Mouse (Mus musculus) brain, embryonic 18.5 days (tissue): ENCODE results near the gene Kxd1.

Source experiments
- DNase-seq: peaks from one replicate; pipeline ENCODE4 v3.0.0-alpha.2; 2012; ENCODE audit warnings: low read depth, low spot score

The Kxd1 gene

GRCm38 (mm10) chr8:70493692-70494415 lies 33.9 kb downstream of the Kxd1 start:
- no peak for DNase-seq

DNA sequence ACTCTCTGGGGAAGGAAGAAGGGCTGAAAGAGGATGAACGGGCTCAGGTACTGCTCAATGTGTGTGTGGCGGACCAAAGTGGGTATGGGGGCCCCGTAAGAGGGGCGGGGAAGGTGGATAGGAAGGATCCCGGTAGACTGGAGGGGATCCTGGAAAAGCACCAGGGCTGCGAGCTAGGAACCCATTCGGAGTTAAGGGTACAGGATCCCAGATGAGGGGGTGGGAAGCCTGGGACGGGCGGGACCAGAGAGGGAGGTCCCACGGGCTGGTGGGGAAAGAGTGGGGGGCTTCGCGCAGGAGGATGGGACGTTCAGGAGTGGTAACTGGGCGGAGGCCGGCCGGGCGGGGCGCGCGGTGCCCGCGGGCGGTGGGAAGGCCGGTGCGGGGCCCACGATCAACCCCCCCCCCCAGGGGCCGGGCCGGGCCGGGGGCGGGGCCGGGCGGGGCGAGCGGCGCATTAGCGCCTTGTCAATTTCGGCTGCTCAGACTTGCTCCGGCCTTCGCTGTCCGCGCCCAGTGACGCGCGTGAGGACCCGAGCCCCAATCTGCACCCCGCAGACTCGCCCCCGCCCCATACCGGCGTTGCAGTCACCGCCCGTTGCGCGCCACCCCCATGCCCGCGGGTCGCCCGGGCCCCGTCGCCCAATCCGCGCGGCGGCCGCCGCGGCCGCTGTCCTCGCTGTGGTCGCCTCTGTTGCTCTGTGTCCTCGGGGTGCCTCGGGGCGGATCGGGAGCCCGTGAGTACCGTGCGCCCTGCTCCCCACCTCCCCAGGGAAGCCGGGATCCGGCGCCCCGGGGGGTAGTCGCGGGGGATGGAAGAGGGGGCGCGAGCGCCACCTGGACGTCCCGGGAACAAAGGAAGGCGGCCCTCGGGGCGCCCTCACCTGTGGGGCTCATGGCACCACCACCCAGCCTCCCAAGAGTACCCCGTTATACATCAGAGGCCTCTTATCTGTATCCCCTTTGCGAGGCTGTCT lies 34.8 kb downstream of the Kxd1 start, which contains the start of gene Crlf1:
Gene Crlf1, plus strand, starts transcription at position 495 of the 977 bp plus-strand sequence.
- DNase-seq: no peak

GRCm38 (mm10) chr8:70490880-70491495 lies 36.8 kb downstream of the Kxd1 start:
- DNase-seq: no peak

DNA sequence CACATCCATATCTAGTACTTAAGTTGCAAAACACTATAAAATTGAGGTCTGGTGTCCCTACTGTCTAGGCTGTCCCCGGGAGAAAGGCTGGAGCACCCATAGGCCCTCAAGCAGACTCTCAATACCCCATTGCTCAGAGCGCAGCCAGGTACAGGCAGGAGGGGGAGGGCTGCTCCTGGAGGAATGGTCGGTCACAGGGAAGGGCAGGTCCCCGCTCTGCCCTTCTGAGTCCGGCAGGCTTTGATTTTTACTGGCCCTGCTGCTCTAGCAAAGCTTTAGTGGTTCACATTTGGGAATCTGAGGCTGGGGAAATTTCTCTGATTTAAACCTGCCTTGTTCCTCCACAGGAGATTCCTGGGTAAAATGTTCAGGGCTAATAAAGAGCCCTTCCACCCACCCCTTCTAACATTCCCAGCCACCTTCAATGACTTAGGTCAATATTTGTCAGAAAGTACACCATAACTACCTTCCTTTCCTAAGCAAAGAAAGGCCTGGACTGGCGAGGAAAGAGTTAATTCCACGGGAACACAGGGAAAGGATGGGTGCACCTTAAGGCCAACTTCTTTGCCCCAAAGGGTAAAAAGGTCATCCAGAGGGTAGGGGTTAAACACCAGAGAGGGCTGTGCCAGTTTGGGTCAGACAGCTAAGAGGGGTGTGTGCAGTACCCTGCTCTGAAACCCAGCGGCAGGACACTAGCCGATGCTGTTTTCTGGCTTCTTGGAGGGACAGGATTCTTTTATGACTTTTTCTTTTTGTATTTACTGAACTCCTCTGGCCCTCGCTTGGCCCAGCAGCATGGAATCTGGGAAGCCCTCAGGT lies 37.5 kb downstream of the Kxd1 start:
- no peak for DNase-seq

- DNase-seq: no peak
Measured at GRCm38 (mm10) chr8:70489576-70489975, 38.2 kb downstream of the Kxd1 start.

GRCm38 (mm10) chr8:70488931-70489470 lies 38.8 kb downstream of the Kxd1 start:
- DNase-seq: no peak

DNA sequence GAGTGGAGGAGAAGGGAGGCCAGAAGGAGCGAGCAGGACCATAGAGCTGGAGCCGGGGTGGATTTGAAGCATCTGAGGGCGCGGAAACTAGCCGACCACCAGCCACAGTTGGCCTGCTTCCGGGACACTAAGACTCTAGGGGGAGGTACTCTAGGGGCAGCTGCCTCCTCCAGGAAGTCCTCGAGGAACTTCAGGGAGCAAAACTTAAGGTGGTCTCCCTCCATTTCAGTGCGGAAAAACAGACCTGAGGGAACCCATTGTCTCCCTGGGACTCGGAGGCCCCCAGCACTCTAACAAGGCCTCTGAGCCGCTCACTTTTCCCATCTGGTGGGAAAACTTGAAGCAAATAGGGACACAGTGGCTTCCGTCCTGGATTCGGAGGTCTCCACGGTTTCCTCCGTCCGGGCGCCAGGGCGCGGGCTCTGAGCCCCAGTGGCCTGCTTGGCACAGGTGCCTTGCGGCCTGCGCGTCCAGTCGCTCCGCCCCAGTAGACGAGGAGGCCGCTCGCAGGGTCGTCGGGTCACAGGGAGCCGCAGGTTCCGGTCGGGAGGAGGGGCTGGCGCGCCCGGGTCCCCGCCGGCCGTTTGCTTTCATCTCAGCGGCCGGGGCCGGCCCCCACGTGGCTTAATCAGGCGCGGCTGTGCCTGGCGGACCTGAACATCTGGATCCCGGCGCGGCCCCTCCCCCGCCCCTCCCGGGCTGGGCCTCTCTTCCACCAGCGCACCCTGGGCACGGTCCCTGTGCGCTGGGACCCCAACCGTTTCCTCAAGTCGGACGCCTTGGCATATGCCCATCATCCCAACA lies 39.6 kb downstream of the Kxd1 start:
- DNase-seq: no peak

DNA sequence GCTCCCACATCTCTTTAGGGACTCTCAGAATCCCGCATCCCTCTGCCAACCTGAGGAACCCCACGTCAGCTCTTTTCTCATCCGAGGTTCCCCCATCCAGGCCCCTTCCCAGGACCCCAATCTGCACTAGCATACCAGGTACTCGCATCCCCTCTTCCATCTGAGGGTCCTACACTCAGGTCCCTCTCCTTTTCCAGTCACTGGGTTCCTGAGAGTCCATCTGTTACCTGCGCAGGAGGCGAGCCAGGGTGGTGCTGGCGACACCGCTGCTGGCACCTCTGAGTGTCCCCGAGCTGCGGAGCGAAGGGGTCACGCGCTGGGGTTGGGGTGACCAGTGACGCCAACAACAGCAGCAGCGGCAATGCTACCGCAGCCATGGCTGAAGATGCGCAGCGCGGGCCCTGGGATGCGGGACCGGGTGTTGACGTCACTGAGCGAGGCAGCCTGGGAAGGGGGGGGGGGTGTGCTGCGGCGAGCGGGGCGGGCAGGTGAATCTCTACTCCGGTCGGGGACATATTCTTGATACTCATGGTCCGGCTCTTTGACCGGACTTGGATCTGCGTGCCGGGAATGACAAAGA lies 40.7 kb downstream of the Kxd1 start, which contains the start of gene Tmem59l:
Gene Tmem59l, minus strand, starts transcription at position 418 of the 580 bp plus-strand sequence.
- DNase-seq: no peak

DNA sequence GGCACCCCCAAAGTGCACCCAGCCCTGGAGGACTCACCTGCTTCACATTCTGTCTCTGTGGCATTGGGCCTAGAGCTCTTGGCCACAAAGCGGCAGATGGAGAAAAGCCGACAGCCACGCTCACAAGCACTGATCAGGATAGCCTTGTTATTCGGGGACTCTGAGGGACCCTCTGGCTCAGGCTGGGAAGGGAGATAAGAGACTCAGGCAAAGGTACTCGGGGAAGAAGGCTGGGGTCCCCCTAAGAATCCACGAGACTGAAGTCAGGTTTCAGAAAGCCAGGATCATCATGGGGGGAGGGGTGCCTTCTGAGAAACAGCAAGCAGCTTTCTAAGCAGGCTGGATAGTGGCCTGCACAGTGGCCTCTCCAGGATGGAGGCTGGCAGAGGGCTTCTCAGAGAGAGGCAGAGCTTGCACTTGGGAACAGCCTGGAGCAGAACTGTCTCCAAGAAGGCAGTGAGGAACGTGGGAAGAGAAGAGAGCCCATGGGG lies 41.5 kb downstream of the Kxd1 start:
- DNase-seq: no peak

DNA sequence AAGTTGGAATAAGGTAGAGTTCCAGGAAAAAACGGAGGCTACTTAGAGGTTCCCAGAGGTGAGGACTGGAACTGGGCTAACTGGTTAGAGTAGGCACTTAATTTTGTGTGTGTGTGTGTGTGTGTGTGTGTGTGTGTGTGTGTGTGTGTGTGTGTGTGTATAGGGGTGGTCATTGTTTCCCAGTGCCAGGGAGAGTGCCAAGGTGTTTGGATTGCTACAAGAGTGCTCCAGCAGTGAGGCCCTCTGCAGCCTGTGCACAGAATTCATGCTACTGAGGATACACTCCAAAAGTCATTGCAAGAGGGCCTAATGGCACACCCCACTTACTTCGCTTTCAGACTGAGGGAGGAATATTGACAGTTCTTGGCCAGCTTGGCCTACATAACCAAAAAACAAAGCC lies 44.8 kb downstream of the Kxd1 start:
- no peak for DNase-seq

DNA sequence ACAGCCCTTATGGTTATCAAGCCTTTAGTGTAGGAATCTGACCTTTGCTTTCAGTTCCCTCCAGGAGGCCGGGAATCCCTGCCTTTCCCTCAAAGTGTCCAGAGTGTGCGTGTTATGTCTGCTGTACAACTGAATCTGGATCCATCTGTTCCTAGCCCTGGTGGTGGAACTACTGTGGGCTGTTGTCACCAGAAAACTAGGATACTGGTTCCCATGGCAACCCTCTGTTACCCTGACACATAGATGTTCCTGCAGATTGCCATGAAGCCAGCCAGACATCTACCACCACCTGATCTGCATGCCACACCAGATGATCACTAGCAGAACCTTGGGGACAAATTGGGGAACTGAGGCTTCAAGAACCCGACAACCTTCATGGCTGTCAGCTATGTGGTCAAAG lies 45.8 kb downstream of the Kxd1 start:
- DNase-seq: no peak

GRCm38 (mm10) chr8:70477269-70477982 lies 50.3 kb downstream of the Kxd1 start:
- no peak for DNase-seq

DNA sequence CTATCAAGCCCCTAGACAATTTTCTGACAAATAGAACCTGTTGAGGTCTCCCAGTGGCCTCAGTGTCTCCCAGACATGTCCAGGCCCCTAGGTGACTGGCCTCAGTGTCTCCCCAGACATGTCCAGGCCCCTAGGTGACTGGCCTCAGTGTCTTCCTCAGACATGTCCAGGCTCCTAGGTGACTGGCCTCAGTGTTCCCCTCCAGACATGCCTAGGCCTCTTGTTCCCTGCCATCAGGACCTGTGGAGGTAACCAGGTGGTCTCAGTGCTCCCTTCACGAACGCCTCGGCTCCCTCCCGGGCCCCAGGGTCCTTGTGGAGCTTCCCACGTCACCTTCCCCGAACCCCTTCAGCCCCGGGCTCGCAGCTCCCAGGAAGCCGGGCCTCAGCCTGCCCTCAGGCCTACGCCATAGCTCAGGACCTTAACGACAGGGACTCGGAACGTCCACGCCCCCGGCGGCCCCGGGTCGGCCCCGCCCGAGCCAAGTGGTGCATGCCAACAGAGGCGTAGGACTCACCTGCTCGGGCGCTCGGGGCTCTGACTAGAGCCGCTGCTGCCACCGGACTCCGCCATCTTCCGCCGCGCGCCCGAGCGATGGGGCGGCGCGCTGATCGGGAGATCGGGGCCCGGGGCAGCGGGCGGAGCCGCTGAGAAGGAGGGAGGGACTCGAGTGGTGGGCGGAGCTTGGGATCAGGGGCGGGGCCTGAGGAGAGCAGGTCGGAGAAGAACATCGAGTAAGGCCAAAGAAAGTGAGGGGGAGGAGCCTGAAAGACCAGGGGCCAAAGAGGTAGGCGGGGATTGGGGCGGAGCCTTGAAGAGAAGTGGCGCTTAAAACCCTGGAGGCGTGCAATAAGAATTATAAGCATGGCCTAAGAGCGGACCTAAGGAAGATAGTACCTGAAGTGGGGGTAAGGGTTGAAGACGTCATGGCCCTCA lies 51.2 kb downstream of the Kxd1 start, which contains the start of gene Klhl26:
Gene Klhl26, minus strand, starts transcription at position 636 of the 936 bp plus-strand sequence.
- DNase-seq: peak; percentile 81

GRCm38 (mm10) chr8:70471856-70472255 lies 55.9 kb downstream of the Kxd1 start:
- DNase-seq: no peak

DNA sequence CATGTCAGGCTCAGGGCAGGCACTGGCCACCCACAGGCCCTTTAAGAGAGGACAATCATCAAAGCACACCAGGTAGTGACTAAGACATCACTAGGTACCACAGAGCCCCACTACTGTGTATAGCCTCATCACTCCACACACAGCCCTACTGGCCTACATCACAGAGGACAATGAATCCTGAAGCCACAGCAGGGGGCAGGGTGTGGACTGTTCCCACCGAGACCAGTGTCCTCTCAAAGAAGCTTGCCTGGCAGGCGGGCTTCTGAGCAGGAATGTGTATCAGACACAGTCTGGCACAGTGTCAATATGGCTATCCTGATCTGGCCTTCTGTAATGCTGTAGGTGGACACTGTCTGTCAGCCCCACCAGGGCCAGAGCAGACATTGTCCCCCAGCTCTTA lies 57.8 kb downstream of the Kxd1 start:
- no peak for DNase-seq

DNA sequence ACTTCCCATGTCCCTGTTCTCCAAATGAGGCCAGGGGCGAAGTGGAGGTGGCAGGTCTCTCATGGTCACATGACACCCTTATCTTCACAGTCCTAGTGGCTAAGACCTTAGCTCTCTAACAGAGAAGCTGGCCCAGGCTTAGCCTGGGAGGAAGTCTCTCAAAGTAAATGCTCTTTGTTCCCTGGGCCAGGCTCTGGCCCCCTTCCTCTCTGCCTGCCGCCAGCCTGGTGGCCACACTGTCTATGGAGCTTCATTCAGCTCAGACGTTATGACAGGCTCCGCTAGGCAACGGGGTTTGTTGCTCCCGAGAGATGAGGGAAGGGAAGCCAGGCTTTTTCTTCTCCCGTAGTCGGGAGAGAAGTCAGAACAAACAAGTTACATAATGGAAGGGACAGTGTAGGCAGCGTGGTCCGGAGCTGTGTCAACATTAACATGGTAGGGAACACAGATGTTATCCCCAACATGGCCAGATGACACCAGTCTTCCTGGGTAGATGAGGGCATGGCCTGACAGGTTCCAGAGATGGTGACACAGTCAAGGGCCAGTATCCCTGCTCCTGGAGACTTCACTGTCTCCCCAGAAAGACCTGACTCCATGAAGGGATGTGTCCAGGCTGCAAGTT lies 58.4 kb downstream of the Kxd1 start:
- no peak for DNase-seq

- no peak for DNase-seq
Measured at GRCm38 (mm10) chr8:70468733-70469132, 59.0 kb downstream of the Kxd1 start.
